Mouse (Mus musculus) spleen, embryonic (tissue): ENCODE data around the gene Tmf1.

Experiments used
- CTCF ChIA-PET: fragments of 350-600 bp; sonication (Branson Sonifier 250); formaldehyde crosslinking; loops from one replicate; lab custom pipeline; 2022; lab: Charles Lee

The Tmf1 gene

DNA sequence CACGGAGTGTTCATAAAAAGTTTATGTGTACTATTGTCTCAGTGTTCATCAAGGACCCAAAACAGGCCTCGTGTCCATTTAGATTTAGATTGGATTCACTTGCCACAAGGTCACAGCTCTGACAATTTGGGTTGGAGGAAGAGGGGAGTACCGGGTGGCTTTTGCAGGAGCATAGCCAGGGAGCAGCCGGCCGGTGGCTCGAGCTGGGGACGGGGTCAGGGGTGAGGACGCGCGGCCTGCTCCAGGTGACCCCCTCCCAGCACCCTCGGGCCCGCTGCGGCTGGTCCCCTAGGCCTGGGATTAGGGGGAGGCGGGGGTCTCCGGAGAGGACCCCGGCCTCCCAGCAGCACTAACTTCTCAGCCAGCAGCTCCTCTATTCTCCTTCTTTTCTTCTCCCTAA lies 26.0 kb upstream of the Tmf1 start:
- CTCF ChIA-PET = interaction anchor here (1.2 kb wide), 1 partner anchor 18 kb away, joined by 4 read pairs; no protein-coding TSS in a partner anchor

- CTCF ChIA-PET = no interaction called here
These were observed 25.4 kb upstream of the Tmf1 start for GRCm38 (mm10) chr6:97204252-97204869.

DNA sequence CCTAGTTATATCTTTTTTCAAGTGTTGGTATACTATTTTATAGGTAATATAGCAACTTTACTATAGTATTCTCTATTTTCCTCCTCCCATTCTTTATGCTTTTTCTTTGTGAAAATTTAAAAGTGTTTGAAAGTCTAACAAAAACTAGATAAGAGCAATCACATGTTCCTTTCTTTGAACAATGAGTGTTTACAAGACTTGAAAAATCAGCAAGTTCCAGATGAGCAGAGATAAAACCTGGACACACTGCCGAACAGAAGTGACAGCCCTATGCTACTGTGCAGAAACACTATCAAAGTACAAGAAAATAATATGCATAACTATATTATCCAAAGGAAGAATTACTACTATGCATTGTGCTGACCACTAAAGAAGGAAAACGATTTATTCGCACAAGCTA lies 23.6 kb upstream of the Tmf1 start:
- CTCF ChIA-PET = no interaction called here

DNA sequence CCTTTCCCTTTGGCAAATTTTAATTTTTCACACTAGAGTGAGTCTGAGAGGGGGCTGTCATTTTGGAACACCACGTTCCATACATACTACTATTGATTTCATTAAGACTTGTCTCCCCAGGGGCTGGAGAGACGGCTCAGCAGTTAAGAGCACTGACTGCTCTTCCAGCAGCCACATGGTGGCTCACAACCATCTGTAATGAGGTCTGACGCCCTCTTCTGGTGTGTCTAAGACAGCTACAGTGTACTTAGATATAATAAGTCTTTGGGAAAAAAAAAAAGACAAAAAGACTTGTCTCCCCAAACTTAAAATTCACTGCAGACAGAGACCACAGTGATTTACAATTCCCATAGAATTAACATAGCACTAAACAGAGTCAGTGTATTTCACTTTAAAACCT lies 21.5 kb upstream of the Tmf1 start:
- CTCF ChIA-PET = no interaction called here

GRCm38 (mm10) chr6:97179367-97179828 lies 476 bp upstream of the Tmf1 start:
- CTCF ChIA-PET = no interaction called here

DNA sequence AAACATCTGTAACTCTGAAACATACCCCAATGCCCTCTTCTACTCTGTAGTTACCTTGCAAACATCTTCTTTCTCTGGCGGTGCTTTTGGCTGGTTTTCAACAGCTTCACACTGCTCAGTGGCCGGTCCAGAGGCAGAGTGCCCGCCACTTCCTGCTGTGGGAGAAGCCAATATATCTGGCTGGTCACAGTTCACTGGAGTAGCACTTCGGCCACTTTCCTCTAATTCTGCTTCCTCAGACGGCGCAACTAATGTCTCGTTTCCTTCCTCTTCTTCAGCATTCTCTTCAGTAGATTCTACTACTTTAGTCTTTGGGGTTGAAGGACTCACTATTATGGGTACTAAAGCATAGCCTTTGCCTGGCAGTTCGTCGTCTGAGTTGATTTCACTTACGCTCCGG lies 3.2 kb downstream of the Tmf1 start:
- CTCF ChIA-PET = no interaction called here

- CTCF ChIA-PET = interaction anchor here (0.6 to 0.7 kb wide), 4 partner anchors 24 to 376 kb away, joined by 3 to 7 read pairs (median 3); no protein-coding TSS in a partner anchor
These were observed 28.8 kb downstream of the Tmf1 start for GRCm38 (mm10) chr6:97150156-97150555.

- CTCF ChIA-PET = interaction anchor here (0.6 to 0.7 kb wide), 2 partner anchors 72 to 377 kb away, joined by 3 read pairs; no protein-coding TSS in a partner anchor
These were observed 29.2 kb downstream of the Tmf1 start for GRCm38 (mm10) chr6:97149721-97150120.

GRCm38 (mm10) chr6:97148383-97149251 lies 30.3 kb downstream of the Tmf1 start, which contains the start of gene Eogt:
Gene Eogt, minus strand, starts transcription at chr6:97149182.
- CTCF ChIA-PET = interaction anchor here (0.9 kb wide), 1 partner anchor 10 kb away, joined by 3 read pairs; no protein-coding TSS in a partner anchor

DNA sequence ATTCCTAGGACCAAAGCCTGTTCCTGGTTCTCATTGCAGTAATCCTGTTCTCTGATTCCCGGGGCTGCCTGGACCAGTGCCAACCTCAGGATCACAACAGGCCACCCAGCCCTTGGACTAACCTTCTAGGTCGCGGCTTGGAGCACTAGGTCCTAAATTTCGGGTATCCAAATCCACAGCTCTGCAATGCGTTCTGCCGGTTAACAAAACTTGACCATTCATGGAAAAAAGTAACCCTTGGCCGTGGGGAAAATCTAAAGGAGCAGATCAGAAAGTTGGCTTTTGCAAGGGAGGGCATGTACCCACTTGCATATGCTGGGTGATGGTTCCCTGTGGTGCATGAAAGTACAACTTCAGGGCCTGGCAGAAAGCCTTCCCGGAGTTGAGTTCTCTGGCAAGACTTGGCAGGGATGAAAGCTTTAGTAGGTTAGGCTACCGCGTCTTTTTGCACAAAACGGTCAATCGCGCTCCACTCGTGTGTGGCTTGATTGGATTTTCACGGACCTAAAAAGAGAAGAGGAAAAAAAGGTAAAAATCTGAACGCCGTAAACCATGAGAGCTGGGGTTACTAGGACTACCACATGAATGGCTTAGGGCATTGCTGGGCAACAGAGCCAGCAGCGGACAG lies 31.1 kb downstream of the Tmf1 start:
- CTCF ChIA-PET = interaction anchor here (0.9 kb wide), 1 partner anchor 11 kb away, joined by 3 read pairs; no protein-coding TSS in a partner anchor

DNA sequence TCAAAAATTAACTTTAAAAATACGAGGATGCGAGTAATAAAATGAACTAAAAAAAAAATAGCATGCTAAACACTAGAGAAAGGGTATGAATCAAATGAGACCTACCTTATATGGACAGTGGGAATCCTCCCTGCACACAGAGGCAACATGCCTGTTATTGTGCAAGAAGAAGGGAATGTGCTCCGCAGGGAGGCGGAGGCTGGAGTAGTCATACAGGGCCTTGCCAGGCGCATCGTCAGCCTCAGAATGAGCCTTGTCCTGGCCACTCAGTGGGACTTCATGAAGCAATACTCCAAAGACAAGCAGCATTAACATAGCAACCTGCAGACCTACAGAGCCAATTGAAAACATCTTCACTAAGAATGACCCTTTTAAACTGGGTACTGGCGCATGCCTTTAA lies 33.8 kb downstream of the Tmf1 start:
- CTCF ChIA-PET = no interaction called here

DNA sequence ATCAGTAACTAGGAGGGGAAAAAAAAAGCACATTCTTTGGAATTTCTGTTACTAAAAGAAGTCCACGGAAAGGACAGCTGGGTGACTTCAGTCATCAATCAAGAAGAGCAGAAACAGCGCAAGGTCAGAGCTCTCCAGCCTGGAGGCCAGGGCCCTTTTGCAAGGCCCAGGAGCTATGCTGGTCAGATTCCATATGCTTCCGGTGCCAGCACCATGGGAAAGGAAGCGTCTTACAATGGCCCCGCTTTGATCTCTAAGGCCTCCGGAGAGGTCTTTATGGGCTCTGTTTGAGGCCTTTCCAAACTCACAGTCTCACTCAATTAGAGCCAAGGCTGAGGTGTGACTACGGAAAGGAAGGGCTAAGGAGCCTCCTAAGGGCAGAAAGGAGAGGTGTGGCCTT lies 34.6 kb downstream of the Tmf1 start:
- CTCF ChIA-PET = no interaction called here

DNA sequence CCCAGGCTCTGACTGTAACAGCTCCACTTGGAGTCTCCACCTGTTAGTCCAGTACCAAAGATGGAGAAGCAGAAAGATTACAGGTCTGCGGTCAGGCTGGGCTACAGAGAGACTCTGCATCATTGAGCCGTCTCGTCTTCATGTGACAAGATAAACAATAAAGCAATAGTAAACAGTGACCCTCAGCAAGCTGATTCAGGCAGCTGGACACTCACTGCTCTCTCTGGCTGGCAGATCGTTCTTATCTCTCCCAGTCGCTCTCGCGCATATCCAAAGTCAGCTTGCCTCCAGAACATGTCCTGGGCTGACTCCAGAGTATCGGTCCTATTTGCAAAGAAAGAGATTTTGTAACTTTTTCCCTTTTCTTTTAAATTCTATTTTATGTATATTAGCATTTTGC lies 36.3 kb downstream of the Tmf1 start:
- CTCF ChIA-PET = no interaction called here

GRCm38 (mm10) chr6:97141811-97142210 lies 37.1 kb downstream of the Tmf1 start:
- CTCF ChIA-PET = no interaction called here

GRCm38 (mm10) chr6:97132707-97133303 lies 46.1 kb downstream of the Tmf1 start:
- CTCF ChIA-PET = no interaction called here

DNA sequence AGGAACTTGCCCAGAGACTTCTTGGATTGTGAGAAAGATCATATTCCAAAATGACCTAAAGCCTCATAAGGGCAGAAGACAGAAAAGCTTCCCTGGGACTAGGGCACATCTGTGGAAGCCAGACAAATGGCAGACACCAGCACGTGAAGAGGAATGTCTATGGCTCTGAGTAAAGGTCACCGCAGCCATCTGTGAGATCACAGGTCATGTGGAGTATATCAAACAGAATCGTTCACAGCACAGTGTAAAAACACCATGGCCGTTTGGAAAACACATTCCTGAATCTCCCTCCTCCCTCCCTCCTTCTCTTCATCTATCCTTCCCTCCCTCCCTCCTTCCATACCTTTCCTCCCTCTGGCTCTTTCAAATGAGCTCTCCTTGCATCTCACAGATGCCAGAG lies 47.1 kb downstream of the Tmf1 start:
- CTCF ChIA-PET = no interaction called here

GRCm38 (mm10) chr6:97130979-97131378 lies 47.9 kb downstream of the Tmf1 start:
- CTCF ChIA-PET = no interaction called here

DNA sequence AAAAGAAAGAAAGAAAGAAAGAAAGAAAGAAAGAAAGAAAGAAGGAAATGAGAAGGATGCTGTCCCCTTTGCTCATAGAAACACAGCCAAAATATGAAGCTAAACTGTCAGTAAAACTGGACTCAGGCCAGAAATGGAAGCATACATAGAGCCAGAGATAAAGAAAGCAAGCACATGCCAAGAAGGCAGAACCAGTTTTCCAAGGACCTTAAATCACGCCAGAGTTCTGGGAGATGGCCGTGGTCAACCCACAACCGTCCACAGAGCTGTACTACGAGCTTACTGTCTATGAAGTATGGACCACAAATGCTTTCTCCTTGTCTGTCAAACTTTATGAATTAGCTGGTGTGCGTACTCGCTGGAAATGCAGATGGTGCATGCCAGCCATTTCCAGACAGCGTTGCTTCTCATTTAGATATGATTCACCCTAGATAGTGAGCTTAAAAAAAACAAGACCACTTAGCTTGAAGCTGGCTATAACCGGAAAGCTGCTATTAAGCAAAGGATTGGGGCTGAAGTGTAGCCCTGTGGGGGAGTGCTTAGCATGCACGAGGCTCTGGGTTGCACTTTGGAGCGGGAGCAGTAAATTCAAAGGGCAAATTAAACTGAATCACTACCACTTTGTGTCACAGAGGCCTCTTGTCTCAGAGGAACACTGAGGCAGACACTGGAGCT lies 54.4 kb downstream of the Tmf1 start:
- CTCF ChIA-PET = interaction anchor here (0.6 kb wide), 1 partner anchor 10 kb away, joined by 4 read pairs; no protein-coding TSS in a partner anchor

DNA sequence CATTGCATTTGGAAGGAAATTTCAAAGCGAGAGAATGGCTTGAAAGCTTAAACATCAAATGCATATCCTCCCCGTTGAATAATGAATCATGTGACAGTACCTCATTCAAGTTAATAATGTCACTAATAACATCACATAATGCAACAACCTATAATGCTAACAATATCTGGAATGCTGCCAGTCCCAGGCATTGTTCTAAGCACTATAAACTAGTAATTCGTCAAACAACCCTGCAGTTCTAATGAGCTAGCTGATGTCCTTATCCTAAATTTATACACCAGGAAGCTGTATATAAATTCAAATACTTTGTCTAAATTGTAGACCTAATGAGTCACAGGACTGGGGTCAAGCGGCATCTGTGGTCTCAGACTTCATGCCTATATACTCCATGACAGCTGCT lies 58.0 kb downstream of the Tmf1 start:
- CTCF ChIA-PET = no interaction called here

GRCm38 (mm10) chr6:97118327-97118726 lies 60.6 kb downstream of the Tmf1 start:
- CTCF ChIA-PET = no interaction called here

GRCm38 (mm10) chr6:97116896-97117295 lies 62.0 kb downstream of the Tmf1 start:
- CTCF ChIA-PET = no interaction called here
